Comparison of ENCODE assay signal across 8 mouse cellular contexts in the genomic region with DNA sequence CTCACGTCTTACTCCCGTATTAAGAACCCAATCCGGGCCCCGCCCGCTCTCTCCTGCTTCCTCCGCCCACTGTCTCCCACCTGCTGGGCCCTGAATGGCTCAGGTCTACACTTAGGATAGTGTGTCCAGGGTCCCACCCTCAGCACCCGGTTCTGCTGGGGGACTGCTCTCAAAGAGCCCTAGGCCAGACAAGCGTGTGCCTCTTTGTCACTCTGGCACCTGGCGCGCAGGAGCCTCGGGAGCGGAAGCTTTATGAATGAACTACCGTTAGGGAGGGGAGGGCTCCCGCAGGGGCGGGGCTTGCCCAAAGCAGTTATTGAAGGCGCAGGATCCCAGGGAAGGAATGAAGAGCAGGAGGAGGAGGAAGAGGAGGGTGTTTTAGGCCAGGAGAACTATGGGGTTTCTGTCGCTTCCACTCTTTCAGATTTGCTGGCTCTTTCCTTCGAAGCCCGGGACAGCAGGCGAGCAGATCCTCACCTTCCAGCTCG. TPM values are rescaled to one million over a fixed set of nuclear protein-coding genes. Genes with fewer than 3 reads are reported as not detected.
DNase-seq lines count a peak whose midpoint lies in the region; ATAC-seq lines count a peak whose summit lies in the region.

No protein-coding gene starts in this region.

- H3K4me2 ChIP-seq in limb, embryonic 15.5 days, result peak overlapping the region; percentile 93
- H3K4me2 ChIP-seq in midbrain, embryonic 16.5 days (ENCODE audit: low read length), result peak overlapping the region; percentile 92

- H3K27ac ChIP-seq in limb, embryonic 15.5 days, result peak overlapping the region; percentile 98
- H3K27ac ChIP-seq in midbrain, embryonic 16.5 days (ENCODE audit: low read length), result peak overlapping the region; percentile 95

- H3K4me3 ChIP-seq in limb, embryonic 15.5 days, result peak overlapping the region; percentile 86
- peak overlapping the region; percentile 90 for H3K4me3 ChIP-seq in midbrain, embryonic 16.5 days (ENCODE audit: low read depth, low read length)

- WGBS in limb, embryonic 15.5 days, result under 1% methylated on average over 21 of the region's 21 CpGs
- 1% methylated on average over 20 of the region's 21 CpGs for WGBS in midbrain, embryonic 16.5 days

- no peaks in the 10 kb centered on the region for H3K9me3 ChIP-seq in limb, embryonic 15.5 days
- no peaks in the 10 kb centered on the region for H3K9me3 ChIP-seq in midbrain, embryonic 16.5 days (replicated peaks; ENCODE audit: control insufficient read depth, low read length, poor library complexity, severe bottlenecking)

- peak; percentile 96 for DNase-seq in heart, adult 11 months
- no peak for DNase-seq in heart, postnatal 25 days (ENCODE audit: low spot score)
- DNase-seq in embryo, embryonic 10 days (ENCODE audit: low spot score), result peak; percentile 78
- DNase-seq in kidney, adult 8-10 months, result peak; percentile 58 to 69
- peak; percentile 43 to 68 for DNase-seq in spleen, postnatal 10 days (ENCODE audit: low spot score in 2 of 2)

- H3K36me3 ChIP-seq in limb, embryonic 15.5 days, result peaks cover 42% of the 10 kb centered on the region
- H3K36me3 ChIP-seq in midbrain, embryonic 16.5 days (ENCODE audit: control insufficient read depth, insufficient read depth, low read length), result peaks cover 18% of the 10 kb centered on the region; the same call in 1 of the 2 replicates

- H3K4me1 ChIP-seq in limb, embryonic 15.5 days, result peaks cover 20% of the 10 kb centered on the region
- H3K4me1 ChIP-seq in midbrain, embryonic 16.5 days (ENCODE audit: control insufficient read depth, insufficient read depth, low read length), result peaks cover 20% of the 10 kb centered on the region

- ATAC-seq in granulocyte monocyte progenitor cell, adult 5-6 weeks (replicated peaks; ENCODE audit: poor library complexity, severe bottlenecking), result peak; percentile 69
- peak; percentile 5; the same call in 1 of the 2 replicates for ATAC-seq in limb, embryonic 15.5 days (ENCODE audit: insufficient number of reproducible peaks, low FRiP score, low TSS enrichment, low read depth)
- peak; percentile 64 for ATAC-seq in midbrain, embryonic 16.5 days

- intact Hi-C loops in heart, postnatal 25 days (cut with DNase I), result no loop called here

- peak overlapping the region; percentile 95 for H3K9ac ChIP-seq in limb, embryonic 15.5 days
- peak overlapping the region; percentile 90 for H3K9ac ChIP-seq in midbrain, embryonic 16.5 days (ENCODE audit: low read depth, low read length)

- no peaks in the 10 kb centered on the region for H3K27me3 ChIP-seq in limb, embryonic 15.5 days
- no peaks in the 10 kb centered on the region for H3K27me3 ChIP-seq in midbrain, embryonic 16.5 days (ENCODE audit: control insufficient read depth, insufficient read depth, low read depth, low read length)

RNA-seq across cellular contexts. Expression of a gene that starts 21.2 kb away (rescaled TPM):
- total RNA-seq in heart, postnatal 25 days (2021), result 10 to 100 TPM; 14.4 to 18.2 TPM
- total RNA-seq in granulocyte monocyte progenitor cell, adult 5-6 weeks (2014; fragmentation: Nextera tagmentation), result 20.8 and 24.8 TPM in 2 replicates
- total RNA-seq in granulocyte monocyte progenitor cell, adult 5-6 weeks (2017), result 9.0 and 11.1 TPM in 2 replicates
- polyA plus RNA-seq in limb, embryonic 15.5 days (2015; fragmentation: Nextera tagmentation; extraction: Ambion mirVana), result 18.1 and 20.3 TPM in 2 replicates
- 13.4 TPM in 2 replicates for polyA plus RNA-seq in midbrain, embryonic 16.5 days (2015; fragmentation: Nextera tagmentation; extraction: Ambion mirVana)

RNA-seq across cellular contexts. Expression of a gene that starts 33.1 kb away (rescaled TPM):
- total RNA-seq in heart, postnatal 25 days (2021), result 1 to 10 TPM; 4.8 to 5.0 TPM
- 2.8 and 3.4 TPM in 2 replicates for total RNA-seq in granulocyte monocyte progenitor cell, adult 5-6 weeks (2014; fragmentation: Nextera tagmentation)
- total RNA-seq in granulocyte monocyte progenitor cell, adult 5-6 weeks (2017), result 1.5 and 2.9 TPM in 2 replicates
- 9.3 and 9.8 TPM in 2 replicates for polyA plus RNA-seq in limb, embryonic 15.5 days (2015; fragmentation: Nextera tagmentation; extraction: Ambion mirVana)
- polyA plus RNA-seq in midbrain, embryonic 16.5 days (2015; fragmentation: Nextera tagmentation; extraction: Ambion mirVana), result 14.2 and 14.4 TPM in 2 replicates

RNA-seq across cellular contexts. Expression of a gene that starts 36.0 kb away (rescaled TPM):
- under 1 TPM; 0.44 to 0.59 TPM for total RNA-seq in heart, postnatal 25 days (2021)
- total RNA-seq in granulocyte monocyte progenitor cell, adult 5-6 weeks (2014; fragmentation: Nextera tagmentation), result 2.4 and 2.5 TPM in 2 replicates
- 5.3 and 16.5 TPM in 2 replicates for total RNA-seq in granulocyte monocyte progenitor cell, adult 5-6 weeks (2017)
- polyA plus RNA-seq in limb, embryonic 15.5 days (2015; fragmentation: Nextera tagmentation; extraction: Ambion mirVana), result 0.14 and 0.56 TPM in 2 replicates
- 0.09 and 0.34 TPM in 2 replicates for polyA plus RNA-seq in midbrain, embryonic 16.5 days (2015; fragmentation: Nextera tagmentation; extraction: Ambion mirVana)

RNA-seq across cellular contexts. Expression of a gene that starts 54.4 kb away (rescaled TPM):
- 10 to 100 TPM; 35.4 to 37.0 TPM for total RNA-seq in heart, postnatal 25 days (2021)
- total RNA-seq in granulocyte monocyte progenitor cell, adult 5-6 weeks (2014; fragmentation: Nextera tagmentation), result 5.9 and 6.0 TPM in 2 replicates
- 4.8 and 7.1 TPM in 2 replicates for total RNA-seq in granulocyte monocyte progenitor cell, adult 5-6 weeks (2017)
- 116 and 118 TPM in 2 replicates for polyA plus RNA-seq in limb, embryonic 15.5 days (2015; fragmentation: Nextera tagmentation; extraction: Ambion mirVana)
- polyA plus RNA-seq in midbrain, embryonic 16.5 days (2015; fragmentation: Nextera tagmentation; extraction: Ambion mirVana), result 557 and 614 TPM in 2 replicates

RNA-seq across cellular contexts. Expression of a gene that starts 55.5 kb away (rescaled TPM):
- 10 to 100 TPM; 11.9 to 13.0 TPM for total RNA-seq in heart, postnatal 25 days (2021)
- 4.3 and 6.0 TPM in 2 replicates for total RNA-seq in granulocyte monocyte progenitor cell, adult 5-6 weeks (2014; fragmentation: Nextera tagmentation)
- total RNA-seq in granulocyte monocyte progenitor cell, adult 5-6 weeks (2017), result 4.3 and 5.6 TPM in 2 replicates
- polyA plus RNA-seq in limb, embryonic 15.5 days (2015; fragmentation: Nextera tagmentation; extraction: Ambion mirVana), result 11.2 and 11.7 TPM in 2 replicates
- polyA plus RNA-seq in midbrain, embryonic 16.5 days (2015; fragmentation: Nextera tagmentation; extraction: Ambion mirVana), result 17.9 and 18.3 TPM in 2 replicates

Comparison
In these comparisons a context has a peak if more than half of its experiments do, and no peak if none do; other contexts are left out.
1. ATAC-seq: peak in every context shown above with its lines; median percentile 69 in granulocyte monocyte progenitor cell, adult 5-6 weeks; 64 in midbrain, embryonic 16.5 days; 5 in limb, embryonic 15.5 days.